9 mouse cellular contexts compared by ENCODE assay signal in the genomic region with DNA sequence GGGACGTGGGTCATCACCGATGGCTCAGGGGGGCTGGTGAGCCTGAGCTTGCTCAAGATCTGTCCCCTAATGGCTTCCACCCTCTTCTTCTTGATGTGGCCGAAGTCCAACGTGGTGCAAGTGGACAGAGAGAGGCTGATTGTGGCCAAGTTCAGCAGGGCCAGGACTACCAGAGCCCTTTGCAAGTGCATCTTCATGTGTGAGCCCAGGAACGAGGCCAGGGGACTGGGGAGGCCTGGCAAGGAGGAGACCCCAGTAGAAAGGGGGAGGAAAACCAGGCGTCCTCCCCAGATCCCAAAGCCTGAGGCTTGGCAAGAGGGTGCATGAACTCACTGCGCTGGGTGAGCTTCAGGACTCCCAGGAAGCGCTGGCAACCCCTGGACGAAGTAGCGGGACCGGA. TPM values are rescaled to one million over a fixed set of nuclear protein-coding genes. Genes with fewer than 3 reads are reported as not detected.
DNase-seq lines count a peak whose midpoint lies in the region; ATAC-seq lines count a peak whose summit lies in the region.
"Had no signal": no experiment of that assay in that cellular context is flagged by ENCODE, and none has a peak within 500 bp of the region (broad histone marks: within the 10 kb centered on the region; RNA-seq: fewer than 3 reads in every experiment).

No protein-coding gene starts in this region.

- H3K9ac ChIP-seq in embryonic facial prominence, embryonic 15.5 days = peak overlapping the region; percentile 50
- H3K9ac ChIP-seq in neural tube, embryonic 15.5 days (replicated peaks) = peak overlapping the region; percentile 70

- peak overlapping the region; percentile 88 for H3K4me2 ChIP-seq in embryonic facial prominence, embryonic 15.5 days (replicated peaks)
- peak overlapping the region; percentile 99 for H3K4me2 ChIP-seq in neural tube, embryonic 15.5 days

- no peaks in the 10 kb centered on the region for H3K9me3 ChIP-seq in embryonic facial prominence, embryonic 15.5 days (replicated peaks)
- no peaks in the 10 kb centered on the region for H3K9me3 ChIP-seq in limb, embryonic 10.5 days (replicated peaks)
- H3K9me3 ChIP-seq in neural tube, embryonic 15.5 days (replicated peaks) = no peaks in the 10 kb centered on the region

- no peaks in the 10 kb centered on the region for H3K27me3 ChIP-seq in embryonic facial prominence, embryonic 15.5 days
- peaks cover 23% of the 10 kb centered on the region for H3K27me3 ChIP-seq in limb, embryonic 10.5 days (ENCODE audit: low read depth, poor library complexity, severe bottlenecking)
- H3K27me3 ChIP-seq in neural tube, embryonic 15.5 days (replicated peaks) = peaks cover 8% of the 10 kb centered on the region

- DNase-seq in embryo, embryonic 11 days = peak; percentile 34
- no peak for DNase-seq in embryo, embryonic 10 days (ENCODE audit: low spot score)
- peak; percentile 70 for DNase-seq in 3134 (ENCODE audit: extremely low read depth, insufficient read length, low spot score)
- peak; percentile 49 for DNase-seq in limb, embryonic 10.5 days (ENCODE audit: low spot score)
- no peak for DNase-seq in adrenal gland, adult 8-10 months
- DNase-seq in right cerebral cortex, postnatal 36 days (ENCODE audit: low spot score in 2 of 2) = no peak

- no peaks in the 10 kb centered on the region for H3K36me3 ChIP-seq in embryonic facial prominence, embryonic 15.5 days
- peaks cover 10% of the 10 kb centered on the region for H3K36me3 ChIP-seq in limb, embryonic 10.5 days
- no peaks in the 10 kb centered on the region for H3K36me3 ChIP-seq in neural tube, embryonic 15.5 days

- WGBS in embryonic facial prominence, embryonic 15.5 days = 11% methylated on average over 11 of the region's 11 CpGs
- WGBS in limb, embryonic 10.5 days = 26% methylated on average over 11 of the region's 11 CpGs
- 26% methylated on average over 11 of the region's 11 CpGs for WGBS in neural tube, embryonic 15.5 days

- peak overlapping the region; percentile 99 for H3K27ac ChIP-seq in embryonic facial prominence, embryonic 15.5 days (replicated peaks)
- H3K27ac ChIP-seq in limb, embryonic 10.5 days = peak overlapping the region; percentile 91
- H3K27ac ChIP-seq in neural tube, embryonic 15.5 days (replicated peaks) = peak overlapping the region; percentile 81

- peaks cover 41% of the 10 kb centered on the region for H3K4me1 ChIP-seq in embryonic facial prominence, embryonic 15.5 days
- peaks cover 40% of the 10 kb centered on the region for H3K4me1 ChIP-seq in limb, embryonic 10.5 days
- H3K4me1 ChIP-seq in neural tube, embryonic 15.5 days = peaks cover 39% of the 10 kb centered on the region

- no peak for ATAC-seq in embryonic facial prominence, embryonic 15.5 days (ENCODE audit: insufficient number of reproducible peaks, low FRiP score, low TSS enrichment, low read depth)
- no peak for ATAC-seq in neural tube, embryonic 15.5 days (ENCODE audit: low FRiP score)

- peak overlapping the region; percentile 60 for H3K4me3 ChIP-seq in embryonic facial prominence, embryonic 15.5 days (replicated peaks)
- peak overlapping the region; percentile 61 for H3K4me3 ChIP-seq in limb, embryonic 10.5 days
- H3K4me3 ChIP-seq in neural tube, embryonic 15.5 days (replicated peaks) = peak overlapping the region; percentile 56

RNA-seq across cellular contexts. Expression of gene Tgfb3, which starts 1.1 kb away (rescaled TPM):
- 67.5 and 71.6 TPM in 2 replicates for polyA plus RNA-seq in embryonic facial prominence, embryonic 15.5 days (2015; fragmentation: Nextera tagmentation; extraction: Ambion mirVana)
- 15.7 and 24.3 TPM in 2 replicates for polyA plus RNA-seq in limb, embryonic 10.5 days (2016; fragmentation: Nextera tagmentation; extraction: Ambion mirVana)
- polyA plus RNA-seq in neural tube, embryonic 15.5 days (2015; fragmentation: Nextera tagmentation; extraction: Ambion mirVana) = 5.8 and 9.8 TPM in 2 replicates
- total RNA-seq in adrenal gland, adult 8-10 months (2022) = 10 to 100 TPM in 3 of 4 experiments, 1 to 10 TPM in 1; 10.0 to 14.8 (median 12.0) TPM
- polyA plus RNA-seq: erythroblast, embryonic 14.5 days had no signal

RNA-seq across cellular contexts. Expression of gene Ift43, which starts 4.6 kb away (rescaled TPM):
- 83.6 and 97.9 TPM in 2 replicates for polyA plus RNA-seq in embryonic facial prominence, embryonic 15.5 days (2015; fragmentation: Nextera tagmentation; extraction: Ambion mirVana)
- 61.2 and 71.6 TPM in 2 replicates for polyA plus RNA-seq in limb, embryonic 10.5 days (2016; fragmentation: Nextera tagmentation; extraction: Ambion mirVana)
- polyA plus RNA-seq in neural tube, embryonic 15.5 days (2015; fragmentation: Nextera tagmentation; extraction: Ambion mirVana) = 35.2 and 40.1 TPM in 2 replicates
- 10 to 100 TPM; 27.3 to 37.7 (median 31.4) TPM for total RNA-seq in adrenal gland, adult 8-10 months (2022)
- polyA plus RNA-seq: erythroblast, embryonic 14.5 days had no signal

Comparison
In these comparisons a context has a peak if more than half of its experiments do, and no peak if none do; other contexts are left out.
1. DNase-seq: peak in embryo, embryonic 11 days (single experiment), 3134 (single experiment) and limb, embryonic 10.5 days (single experiment); none in embryo, embryonic 10 days (single experiment), adrenal gland, adult 8-10 months (single experiment) and right cerebral cortex, postnatal 36 days (0 of 2).
2. Peak in every context shown above with its lines, with median percentiles within 50 percentile points of each other: H3K27ac ChIP-seq and H3K4me3 ChIP-seq.